Mouse (Mus musculus): Measurements from ENCODE around the gene Pik3r5.

GRCm38 (mm10) chr11:68482001-68482400 lies 50.1 kb downstream of the Pik3r5 start:
- TF ChIP-seq CTCF (IDR thresholded peaks at IDR 0.05 in 2 of 3, conservative IDR thresholded peaks at IDR 0.05 in 1 of 3; ENCODE audit: control insufficient read depth in 1 of 3, insufficient read depth in 1 of 3, low read depth in 2 of 3, low read length in 3 of 3, poor library complexity in 1 of 3, severe bottlenecking in 1 of 3) = no peak
- no peak for TF ChIP-seq JUND (IDR thresholded peaks at IDR 0.05; ENCODE audit: low read depth, low read length)
